Mouse (Mus musculus) thymus, postnatal 4 days (tissue): ENCODE data around the gene Marcks.

Experiments
- DNase-seq: peaks from one replicate; pipeline ENCODE4 v3.0.0; 2021

Marcks gene

GRCm38 (mm10) chr10:37138778-37139442, at the start of gene Marcks:
Gene Marcks (minus strand): TSS chr10:37138920.
- DNase-seq, result peak; percentile 95

GRCm38 (mm10) chr10:37177071-37177470, 38.4 kb upstream of the Marcks start:
- no peak for DNase-seq

GRCm38 (mm10) chr10:37172416-37172950, 33.8 kb upstream of the Marcks start:
- DNase-seq, result no peak

DNA sequence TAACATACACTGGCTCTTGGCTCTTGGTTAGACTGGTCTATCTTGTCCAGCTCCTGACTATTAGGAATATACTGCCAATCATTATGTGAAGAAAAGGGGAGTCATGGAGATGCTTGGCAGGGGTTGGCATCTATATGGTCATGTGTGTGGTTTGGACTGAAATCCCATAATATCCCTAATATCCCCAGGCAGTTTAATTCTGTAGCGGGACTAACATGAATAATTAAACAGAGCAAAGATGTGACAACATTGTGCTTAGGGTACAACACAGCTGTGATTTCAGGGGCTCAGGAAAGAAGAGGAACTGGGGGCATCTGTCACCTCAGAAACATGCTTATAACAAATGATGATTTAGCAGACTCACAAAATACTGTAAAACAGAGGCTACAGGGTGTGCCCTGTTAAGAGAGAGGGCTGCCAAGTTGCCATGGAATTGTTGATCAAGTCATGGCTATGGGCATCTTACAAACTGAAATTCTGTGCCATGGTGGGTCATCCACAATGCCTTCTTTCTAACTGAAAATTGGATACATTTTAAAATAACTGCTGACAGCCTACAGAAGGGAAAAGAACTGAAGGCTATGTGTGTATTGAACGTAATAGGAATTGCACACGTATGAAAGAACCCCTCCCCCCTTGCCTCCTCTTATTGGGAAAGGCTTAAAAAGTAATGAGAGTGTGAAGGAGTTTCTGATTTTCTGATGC, 33.1 kb upstream of the Marcks start:
- no peak for DNase-seq

DNA sequence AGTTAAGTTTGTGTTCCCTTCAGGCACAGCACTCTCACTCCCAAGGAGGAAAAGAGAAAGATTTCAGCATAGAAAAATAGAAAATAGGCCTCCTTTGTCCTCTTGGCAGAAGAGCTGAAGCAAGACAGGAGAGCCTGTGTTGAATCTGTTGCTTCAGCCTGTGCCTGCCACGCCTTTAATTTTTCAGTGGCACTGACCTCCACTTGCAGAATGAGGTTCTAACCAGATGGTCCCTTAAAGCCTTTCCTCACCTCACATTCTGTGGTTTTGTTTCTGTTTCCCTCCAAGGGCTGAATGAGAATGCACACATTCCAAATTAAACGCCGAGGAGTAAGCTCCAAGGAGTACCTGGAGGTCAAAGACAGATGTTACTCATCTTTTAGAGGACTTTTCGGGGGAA, 32.2 kb upstream of the Marcks start:
- DNase-seq, result no peak

- no peak for DNase-seq
Observed at GRCm38 (mm10) chr10:37170466-37170865, 31.7 kb upstream of the Marcks start.

GRCm38 (mm10) chr10:37167527-37167926, 28.8 kb upstream of the Marcks start:
- no peak for DNase-seq

DNA sequence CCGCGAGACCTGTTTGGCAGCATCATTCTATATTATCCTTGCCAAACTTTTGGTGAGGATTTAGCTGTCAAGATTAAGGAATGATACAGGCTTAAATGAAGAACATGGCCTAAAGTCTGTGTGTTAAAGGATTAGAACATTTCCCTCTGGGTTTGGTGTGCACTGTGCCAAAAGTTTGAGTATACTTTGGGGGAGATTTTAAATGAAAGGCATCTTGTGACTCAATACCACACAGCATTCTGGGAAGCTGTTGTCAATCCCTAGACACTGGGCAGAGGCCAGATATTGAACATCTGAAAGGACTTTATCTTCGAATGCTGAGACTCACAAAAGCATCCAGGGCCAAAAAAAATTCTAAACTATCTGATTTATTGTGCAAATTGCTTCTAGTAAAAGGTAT, 21.0 kb upstream of the Marcks start:
- DNase-seq, result no peak

DNA sequence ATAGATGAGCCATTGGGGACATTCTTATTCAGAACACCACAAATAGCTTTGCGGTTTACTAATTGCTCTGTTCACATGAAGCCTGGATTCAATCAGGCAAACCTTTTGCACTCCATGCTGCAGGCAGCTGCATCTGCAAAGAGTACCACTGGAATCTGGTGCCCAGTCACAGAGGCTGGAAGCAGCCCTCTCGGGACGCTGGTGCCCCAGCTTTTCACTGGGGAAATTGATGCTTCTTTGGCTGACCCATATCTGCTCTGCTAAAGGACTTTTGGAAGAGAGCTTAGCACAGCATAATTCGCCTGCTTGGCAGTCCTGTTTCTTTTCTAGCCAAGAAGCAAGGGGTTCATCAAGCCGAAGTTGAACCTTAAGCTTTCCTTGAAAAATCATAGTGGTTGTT, 18.4 kb upstream of the Marcks start:
- no peak for DNase-seq

GRCm38 (mm10) chr10:37155131-37155530, 16.4 kb upstream of the Marcks start:
- no peak for DNase-seq

DNA sequence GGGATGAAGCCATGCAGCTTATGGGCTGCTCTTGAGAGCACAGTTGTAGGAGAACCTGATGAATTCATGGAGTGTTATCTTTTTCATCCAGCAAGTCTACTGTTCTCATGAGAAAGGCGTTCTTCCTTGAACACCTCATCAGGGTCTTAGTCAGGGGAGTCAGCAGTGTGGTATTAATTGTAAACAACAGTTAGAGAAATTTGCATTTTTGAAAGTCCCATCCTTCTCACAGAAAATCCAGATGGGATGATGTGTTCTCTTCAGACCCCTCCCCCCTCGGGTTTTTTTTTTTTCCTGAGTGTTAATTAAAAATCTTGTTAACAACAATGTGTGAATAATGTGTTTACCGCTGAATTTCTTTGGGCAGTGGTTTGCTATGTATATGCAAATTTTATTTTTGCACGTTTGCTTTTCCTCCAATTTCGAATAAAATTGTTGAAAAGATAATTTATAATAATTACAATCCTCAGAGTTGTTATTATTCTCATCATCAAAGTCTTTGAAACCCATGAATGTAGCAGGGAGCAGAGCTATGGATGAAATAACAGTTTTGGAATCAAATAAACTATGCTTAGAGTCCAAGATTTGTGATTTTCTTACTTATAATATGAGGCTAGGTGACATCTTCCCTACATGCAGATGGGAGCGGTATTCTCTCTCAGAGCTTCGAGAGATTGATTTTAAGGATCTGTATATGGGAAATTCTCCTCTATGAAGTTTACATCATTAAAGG, 13.0 kb upstream of the Marcks start:
- DNase-seq, result no peak

GRCm38 (mm10) chr10:37148016-37148415, 9.3 kb upstream of the Marcks start:
- no peak for DNase-seq

- DNase-seq, result no peak
Observed at GRCm38 (mm10) chr10:37145456-37145855, 6.7 kb upstream of the Marcks start.

DNA sequence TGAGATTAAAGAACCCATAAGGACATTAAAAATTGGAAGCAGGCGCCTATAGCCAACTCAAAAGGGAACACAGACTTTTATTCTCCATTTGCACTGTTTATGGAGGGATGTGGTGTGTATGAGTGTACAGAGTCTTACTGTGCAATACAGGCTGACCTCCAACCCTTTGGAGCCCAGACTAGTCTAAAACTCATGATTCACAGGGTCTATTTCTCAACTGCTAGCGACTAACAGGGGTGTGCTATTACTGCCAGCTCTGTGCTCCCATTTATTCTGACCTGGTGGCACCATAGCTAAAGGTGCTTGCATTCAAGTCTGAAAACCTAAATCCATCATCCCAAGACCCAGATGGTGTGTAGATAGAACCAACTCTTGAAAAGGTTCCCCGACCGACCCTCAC, 2.9 kb upstream of the Marcks start:
- DNase-seq, result no peak

GRCm38 (mm10) chr10:37140736-37141451, 2.2 kb upstream of the Marcks start:
- peak; percentile 90 for DNase-seq

DNA sequence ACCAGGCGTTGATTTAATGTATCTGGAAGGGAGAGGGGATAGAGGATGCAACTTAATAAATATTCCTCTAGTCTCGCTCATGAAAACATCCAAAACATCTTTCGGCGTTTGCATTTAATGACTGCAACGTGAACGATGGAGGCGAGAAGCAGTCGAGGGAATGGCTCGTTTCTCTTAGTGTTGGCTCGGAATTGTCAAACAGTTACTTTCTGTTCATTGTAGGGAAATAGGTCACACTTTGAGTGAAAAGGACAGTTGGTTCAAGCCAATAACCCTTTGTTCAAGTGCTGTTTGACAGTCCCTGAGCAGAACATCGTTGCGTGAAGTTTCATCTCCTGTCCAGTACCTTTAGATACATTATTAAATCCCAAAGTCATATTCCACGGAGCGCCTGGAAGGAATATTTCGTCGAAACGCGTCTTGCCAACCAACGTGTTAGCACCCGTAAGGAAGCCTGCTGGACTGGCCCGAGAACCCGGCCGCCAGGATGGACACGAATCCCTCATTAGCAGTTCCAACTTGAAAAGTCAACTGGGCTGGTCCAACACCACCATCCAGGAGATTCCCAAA, 1.5 kb upstream of the Marcks start:
- peak; percentile 56 for DNase-seq

DNA sequence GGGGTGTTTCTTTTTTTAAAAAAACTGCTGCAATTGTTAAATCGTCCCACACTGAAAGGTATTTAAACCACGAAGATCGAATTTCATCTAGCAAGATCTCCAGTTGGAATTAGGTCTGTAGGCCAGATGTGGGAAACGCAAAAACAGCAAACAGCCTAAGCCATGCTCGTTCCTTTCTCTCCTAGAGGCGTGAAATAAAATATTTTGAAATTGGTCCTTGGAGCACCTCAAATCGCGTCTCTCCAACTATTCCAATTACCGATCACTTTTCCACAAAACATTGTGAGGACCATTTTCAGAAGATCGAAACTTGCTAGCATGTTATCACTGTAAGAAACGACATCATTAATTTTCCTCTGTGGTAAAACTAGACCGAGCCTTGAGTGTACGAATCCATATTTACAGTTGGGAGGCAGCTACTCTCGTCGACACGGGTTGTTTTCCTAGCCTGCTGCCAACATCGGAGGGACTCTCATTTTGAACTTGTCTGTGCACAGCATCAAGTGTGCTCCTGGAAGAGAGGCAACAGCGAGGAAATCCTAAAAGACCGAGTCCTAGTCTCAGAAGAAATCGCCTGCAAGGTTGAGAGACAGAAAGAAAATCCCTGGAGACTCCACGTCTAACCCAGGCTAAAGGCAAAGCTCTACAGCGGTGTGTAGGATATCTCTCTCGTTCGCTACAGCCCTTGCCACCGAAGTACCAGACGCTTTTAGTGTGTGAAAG, 884 bp upstream of the Marcks start:
- peak; percentile 60 for DNase-seq

DNA sequence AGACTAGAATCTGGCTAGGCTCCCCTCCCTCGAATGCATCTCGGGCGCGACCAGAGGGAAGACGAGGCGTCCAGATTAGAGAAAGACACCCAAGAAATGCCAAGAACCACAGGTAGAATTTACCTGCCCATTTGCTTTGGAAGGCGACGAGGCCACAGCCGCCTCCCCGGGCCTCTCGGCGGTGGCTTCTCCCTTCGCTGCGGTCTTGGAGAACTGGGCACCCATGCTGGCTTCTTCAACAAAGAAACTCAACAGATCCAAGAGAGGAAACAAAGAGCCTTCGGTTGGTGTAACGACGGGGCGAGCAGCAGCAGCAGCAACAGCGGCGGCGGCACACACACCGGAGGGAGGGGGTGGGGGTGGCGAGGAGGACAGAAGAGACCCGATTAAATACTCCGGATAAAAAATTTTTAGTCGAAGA, 399 bp downstream of the Marcks start:
- peak; percentile 62 for DNase-seq

- DNase-seq, result peak; percentile 75
Observed at GRCm38 (mm10) chr10:37137531-37138310, 999 bp downstream of the Marcks start.

DNA sequence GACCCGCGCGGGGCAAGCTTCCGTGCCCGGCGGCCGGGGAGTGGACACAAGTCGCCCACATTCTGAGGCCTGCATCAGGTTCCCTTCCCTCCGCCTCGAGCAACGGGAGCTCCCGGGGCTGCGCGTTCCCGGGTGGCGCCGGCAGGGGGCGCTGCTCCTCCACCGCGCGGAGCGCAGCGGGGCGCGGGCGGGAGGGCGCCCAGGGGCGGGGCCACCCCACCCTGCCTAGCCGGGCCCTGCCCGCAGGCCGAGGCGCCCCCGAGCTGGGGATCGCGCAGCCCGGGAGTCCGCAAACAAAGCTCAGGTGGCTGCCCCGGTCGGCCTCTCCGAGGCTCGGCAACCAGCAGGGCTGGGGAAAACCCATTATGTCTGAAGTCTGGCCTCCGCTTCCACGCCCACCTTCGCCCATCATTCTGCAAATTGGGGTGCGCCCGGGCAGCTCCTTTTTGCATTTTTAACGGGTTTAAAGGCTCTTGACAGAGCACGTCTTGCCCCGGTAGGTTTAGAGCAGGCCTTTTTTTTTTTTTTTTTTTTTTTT, 1.7 kb downstream of the Marcks start:
- DNase-seq, result peak; percentile 97
